Mouse (Mus musculus): ENCODE measurements around the gene Igfbpl1. TPM values are rescaled to one million over a fixed set of nuclear protein-coding genes. Genes with fewer than 3 reads are reported as not detected.

Igfbpl1 gene
- polyA plus RNA-seq, 1 experiment from 2014 or later: 36.3 TPM

DNA sequence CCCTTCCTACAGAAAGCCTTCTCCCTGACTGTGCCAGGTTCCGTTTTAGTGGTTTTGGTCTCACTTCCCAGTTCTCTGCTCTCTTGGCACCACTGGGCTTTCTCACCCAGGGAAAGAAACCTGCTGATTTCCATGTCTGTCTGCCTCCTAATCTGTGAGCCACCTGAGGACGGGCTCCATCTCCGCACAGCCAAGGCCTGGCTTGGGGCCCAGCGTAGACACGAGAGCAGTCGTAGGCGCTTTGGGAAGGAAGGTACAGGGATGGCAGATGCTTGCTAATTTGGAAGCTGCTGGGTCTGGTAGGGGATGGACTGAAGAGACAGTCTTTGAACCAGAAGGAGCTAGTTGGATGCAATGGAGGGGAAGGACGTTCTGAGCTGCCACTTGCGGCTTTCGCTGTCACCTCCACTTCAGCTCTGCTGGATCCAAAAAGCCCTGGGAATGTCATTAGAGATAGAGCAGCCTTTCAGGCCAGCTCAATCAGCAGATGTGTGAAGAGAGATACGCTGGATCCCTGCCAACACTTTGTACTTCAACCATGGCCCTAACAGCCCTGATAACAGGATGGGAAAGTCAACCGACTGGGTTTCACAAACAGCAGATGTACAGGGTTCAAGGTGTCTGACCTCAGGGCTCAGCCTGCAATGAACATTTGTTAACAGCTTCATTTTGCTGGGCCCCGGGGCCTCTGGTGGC is 37.3 kb downstream of the Igfbpl1 start:
- Histone ChIP-seq H3K27me3 (no peaks in the 10 kb centered on the region), H3K36me3 (no peaks in the 10 kb centered on the region), H3K4me1 (replicated peaks) (peaks cover 17% of the 10 kb centered on the region; the same call in 1 of the 2 replicates), H3K9ac (no peak overlapping the region), H3K27ac (replicated peaks) (peak overlapping the region; percentile 28; the same call in 1 of the 2 replicates), H3K4me2 (no peak overlapping the region), H3K9me3 (no peaks in the 10 kb centered on the region), H3K4me3 (no peak overlapping the region)
- WGBS: 50% methylated on average over 13 of the region's 13 CpGs
- ATAC-seq (ENCODE audit: low FRiP score, low read depth): no peak

DNA sequence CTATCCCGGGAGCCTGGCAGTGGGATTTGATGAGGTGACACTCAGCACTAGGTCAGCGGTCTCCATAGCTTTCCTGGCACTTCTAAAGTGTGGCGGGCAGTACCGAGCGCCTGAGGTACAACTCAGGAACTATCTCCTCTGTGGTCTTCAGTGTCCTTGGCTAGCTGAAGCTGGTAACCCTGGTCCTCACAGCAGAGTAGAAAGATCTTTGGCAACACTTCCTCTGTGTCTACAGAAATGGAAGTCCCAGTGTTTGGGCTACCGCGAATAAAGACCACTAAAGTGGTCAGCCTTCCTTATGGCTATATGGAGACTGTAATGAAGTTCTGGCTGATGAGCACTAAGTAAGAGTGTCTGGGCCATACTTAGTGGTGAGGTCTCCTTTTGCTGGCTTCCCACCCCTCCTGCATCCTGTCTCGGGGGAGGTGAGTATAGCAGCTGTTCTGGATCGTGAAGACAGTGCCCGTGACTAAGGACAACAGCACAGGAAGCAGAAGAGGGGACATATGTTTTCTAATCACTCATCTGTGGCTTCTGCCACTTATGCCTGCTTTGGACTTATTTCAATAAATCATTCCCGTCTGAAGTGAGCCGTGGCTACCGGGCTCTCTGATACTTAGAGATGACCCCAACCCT is 38.2 kb downstream of the Igfbpl1 start:
- Histone ChIP-seq H3K27ac (replicated peaks) (no peak overlapping the region), H3K4me1 (replicated peaks) (peaks cover 17% of the 10 kb centered on the region; the same call in 1 of the 2 replicates), H3K9ac (no peak overlapping the region), H3K27me3 (no peaks in the 10 kb centered on the region), H3K4me3 (no peak overlapping the region), H3K36me3 (no peaks in the 10 kb centered on the region), H3K9me3 (no peaks in the 10 kb centered on the region), H3K4me2 (no peak overlapping the region)
- no peak for ATAC-seq (ENCODE audit: low FRiP score, low read depth)
- WGBS: 72% methylated on average over 13 of the region's 13 CpGs

DNA sequence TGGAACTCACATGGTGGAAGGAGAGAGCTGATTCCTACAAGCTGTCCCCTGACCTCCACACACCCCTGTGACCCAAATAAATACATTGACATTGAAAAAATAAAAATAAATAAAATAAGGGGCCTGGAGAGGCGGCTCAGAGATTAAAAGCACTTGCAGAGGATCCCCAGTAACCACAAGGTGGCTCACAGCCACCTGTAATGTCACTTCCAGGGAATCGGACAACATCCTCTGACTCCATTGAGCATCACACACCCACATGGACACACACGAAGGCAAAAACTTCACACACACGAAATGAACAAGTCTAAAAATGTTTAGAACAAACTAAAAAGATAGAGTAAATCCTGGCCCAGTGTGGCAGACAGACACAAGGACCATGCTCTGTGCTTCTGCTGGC is 40.0 kb downstream of the Igfbpl1 start:
- no peak overlapping the region for H3K9ac ChIP-seq
- no peaks in the 10 kb centered on the region for H3K36me3 ChIP-seq
- no peaks in the 10 kb centered on the region for H3K27me3 ChIP-seq
- no peak overlapping the region for H3K4me3 ChIP-seq
- no peak overlapping the region for H3K27ac ChIP-seq (replicated peaks)
- WGBS: 61% methylated on average over 4 of the region's 4 CpGs
- H3K4me1 ChIP-seq (replicated peaks): peaks cover 17% of the 10 kb centered on the region; the same call in 1 of the 2 replicates
- H3K4me2 ChIP-seq: no peak overlapping the region
- no peaks in the 10 kb centered on the region for H3K9me3 ChIP-seq
- ATAC-seq (ENCODE audit: low FRiP score, low read depth): no peak

DNA sequence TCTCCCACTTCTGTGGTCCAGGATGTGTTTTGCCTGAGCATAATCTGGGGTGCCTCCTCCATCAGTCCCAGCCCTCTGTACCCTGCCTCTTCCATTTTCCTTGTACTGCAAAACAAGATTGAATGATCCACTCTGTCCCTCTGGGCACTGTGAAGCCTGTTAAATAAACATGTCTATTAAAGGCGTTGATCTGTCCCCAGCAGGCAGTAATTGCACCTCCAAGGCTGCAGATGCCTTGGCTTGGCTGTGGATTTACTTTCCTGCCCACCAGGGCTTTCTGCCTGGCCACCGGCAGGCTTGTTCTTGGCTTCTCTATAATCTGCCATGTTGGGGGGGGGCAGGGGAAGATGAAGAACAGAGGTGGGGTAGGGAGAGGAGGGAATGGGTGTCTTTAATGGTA is 40.8 kb downstream of the Igfbpl1 start:
- H3K9ac ChIP-seq: no peak overlapping the region
- H3K4me1 ChIP-seq (replicated peaks): peaks cover 17% of the 10 kb centered on the region; the same call in 1 of the 2 replicates
- 10% methylated on average over 2 of the region's 2 CpGs for WGBS
- H3K9me3 ChIP-seq: no peaks in the 10 kb centered on the region
- no peak for ATAC-seq (ENCODE audit: low FRiP score, low read depth)
- H3K27ac ChIP-seq (replicated peaks): no peak overlapping the region
- no peaks in the 10 kb centered on the region for H3K27me3 ChIP-seq
- no peaks in the 10 kb centered on the region for H3K36me3 ChIP-seq
- H3K4me2 ChIP-seq: no peak overlapping the region
- no peak overlapping the region for H3K4me3 ChIP-seq

DNA sequence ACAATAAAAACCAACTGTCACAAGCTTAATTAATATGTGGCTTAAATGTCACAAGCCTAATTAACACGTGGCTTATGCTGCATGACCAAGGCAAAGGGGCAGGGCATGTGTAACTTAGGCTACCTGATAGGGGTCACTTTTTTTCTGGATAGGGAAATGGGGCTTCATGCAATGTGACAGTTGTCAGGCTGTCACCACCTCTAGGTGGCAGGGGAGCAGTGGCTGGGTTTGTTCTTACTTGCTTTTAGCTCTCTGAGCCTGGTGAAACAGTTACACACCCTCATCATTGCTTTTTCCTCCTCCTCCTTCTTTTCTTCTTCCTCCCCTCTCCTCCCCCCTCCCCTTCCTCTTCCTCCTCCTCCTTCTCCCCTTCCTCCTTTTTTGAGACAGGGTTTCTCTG is 43.1 kb downstream of the Igfbpl1 start:
- Histone ChIP-seq H3K4me1 (replicated peaks) (peaks cover 7% of the 10 kb centered on the region; the same call in 1 of the 2 replicates), H3K9me3 (no peaks in the 10 kb centered on the region), H3K36me3 (no peaks in the 10 kb centered on the region), H3K4me2 (no peak overlapping the region), H3K9ac (no peak overlapping the region), H3K27me3 (no peaks in the 10 kb centered on the region), H3K27ac (replicated peaks) (no peak overlapping the region), H3K4me3 (no peak overlapping the region)
- 75% methylated on average over 1 of the region's 1 CpGs for WGBS
- ATAC-seq (ENCODE audit: low FRiP score, low read depth): no peak

DNA sequence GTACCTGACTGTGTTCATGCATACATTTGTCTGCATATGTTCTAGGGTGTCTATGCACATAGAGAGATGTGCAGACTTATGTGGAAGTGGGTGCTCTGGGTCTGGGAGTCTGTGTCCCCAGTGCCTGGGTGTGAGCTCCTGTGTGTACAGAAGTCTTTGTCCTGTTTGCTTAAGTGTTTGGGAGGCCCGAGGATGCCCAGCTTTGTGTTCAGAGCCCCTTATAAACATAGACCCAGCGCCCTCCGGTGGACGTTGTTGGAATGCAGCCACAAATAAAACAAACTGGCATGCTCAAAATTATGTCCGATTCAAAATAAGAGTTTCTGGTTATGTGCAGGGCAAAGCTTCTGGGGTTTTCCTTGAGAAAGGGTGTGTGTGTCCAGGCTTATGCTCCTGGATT is 55.1 kb downstream of the Igfbpl1 start:
- Histone ChIP-seq H3K9ac (0 out of 2 replicates have a peak overlapping the region, but pooled peaks have one; percentile 16), H3K27ac (replicated peaks) (no peak overlapping the region), H3K4me1 (replicated peaks) (peaks cover 42% of the 10 kb centered on the region), H3K27me3 (peaks cover 2% of the 10 kb centered on the region; the same call in 1 of the 2 replicates), H3K4me2 (no peak overlapping the region), H3K36me3 (no peaks in the 10 kb centered on the region), H3K9me3 (no peaks in the 10 kb centered on the region), H3K4me3 (no peak overlapping the region)
- WGBS: 2% methylated on average over 5 of the region's 5 CpGs
- 0 out of 2 replicates have a peak, but pooled peaks have one; percentile 43 for ATAC-seq (ENCODE audit: low FRiP score, low read depth)

- Histone ChIP-seq H3K27me3 (peaks cover 2% of the 10 kb centered on the region; the same call in 1 of the 2 replicates), H3K27ac (replicated peaks) (no peak overlapping the region), H3K4me2 (no peak overlapping the region), H3K4me1 (replicated peaks) (peaks cover 46% of the 10 kb centered on the region), H3K9ac (0 out of 2 replicates have a peak overlapping the region, but pooled peaks have one; percentile 16), H3K36me3 (no peaks in the 10 kb centered on the region), H3K9me3 (no peaks in the 10 kb centered on the region), H3K4me3 (no peak overlapping the region)
- 13% methylated on average over 8 of the region's 8 CpGs for WGBS
- 0 out of 2 replicates have a peak, but pooled peaks have one; percentile 17 for ATAC-seq (ENCODE audit: low FRiP score, low read depth)
Measured at GRCm38 (mm10) chr4:45771173-45771572, 55.5 kb downstream of the Igfbpl1 start.

GRCm38 (mm10) chr4:45770638-45771033 is 56.1 kb downstream of the Igfbpl1 start:
- 16% methylated on average over 4 of the region's 4 CpGs for WGBS
- no peak overlapping the region for H3K27ac ChIP-seq (replicated peaks)
- H3K9me3 ChIP-seq: no peaks in the 10 kb centered on the region
- H3K4me1 ChIP-seq (replicated peaks): peaks cover 52% of the 10 kb centered on the region
- no peak overlapping the region for H3K4me3 ChIP-seq
- no peak overlapping the region for H3K4me2 ChIP-seq
- no peak for ATAC-seq (ENCODE audit: low FRiP score, low read depth)
- H3K27me3 ChIP-seq: peaks cover under 1% of the 10 kb centered on the region; the same call in 1 of the 2 replicates
- H3K36me3 ChIP-seq: no peaks in the 10 kb centered on the region
- H3K9ac ChIP-seq: no peak overlapping the region

- Histone ChIP-seq H3K27ac (replicated peaks) (no peak overlapping the region), H3K4me1 (replicated peaks) (peaks cover 58% of the 10 kb centered on the region), H3K4me2 (no peak overlapping the region), H3K9me3 (no peaks in the 10 kb centered on the region), H3K9ac (no peak overlapping the region), H3K36me3 (no peaks in the 10 kb centered on the region), H3K4me3 (no peak overlapping the region), H3K27me3 (no peaks in the 10 kb centered on the region)
- 15% methylated on average over 10 of the region's 10 CpGs for WGBS
- ATAC-seq (ENCODE audit: low FRiP score, low read depth): no peak
Measured at GRCm38 (mm10) chr4:45769791-45770637, 56.7 kb downstream of the Igfbpl1 start.

GRCm38 (mm10) chr4:45769141-45769540 is 57.6 kb downstream of the Igfbpl1 start:
- Histone ChIP-seq H3K9me3 (no peaks in the 10 kb centered on the region), H3K27me3 (no peaks in the 10 kb centered on the region), H3K9ac (no peak overlapping the region), H3K4me2 (no peak overlapping the region), H3K4me3 (no peak overlapping the region), H3K4me1 (replicated peaks) (peaks cover 67% of the 10 kb centered on the region), H3K27ac (replicated peaks) (no peak overlapping the region), H3K36me3 (no peaks in the 10 kb centered on the region)
- 41% methylated on average over 10 of the region's 10 CpGs for WGBS
- ATAC-seq (ENCODE audit: low FRiP score, low read depth): no peak

DNA sequence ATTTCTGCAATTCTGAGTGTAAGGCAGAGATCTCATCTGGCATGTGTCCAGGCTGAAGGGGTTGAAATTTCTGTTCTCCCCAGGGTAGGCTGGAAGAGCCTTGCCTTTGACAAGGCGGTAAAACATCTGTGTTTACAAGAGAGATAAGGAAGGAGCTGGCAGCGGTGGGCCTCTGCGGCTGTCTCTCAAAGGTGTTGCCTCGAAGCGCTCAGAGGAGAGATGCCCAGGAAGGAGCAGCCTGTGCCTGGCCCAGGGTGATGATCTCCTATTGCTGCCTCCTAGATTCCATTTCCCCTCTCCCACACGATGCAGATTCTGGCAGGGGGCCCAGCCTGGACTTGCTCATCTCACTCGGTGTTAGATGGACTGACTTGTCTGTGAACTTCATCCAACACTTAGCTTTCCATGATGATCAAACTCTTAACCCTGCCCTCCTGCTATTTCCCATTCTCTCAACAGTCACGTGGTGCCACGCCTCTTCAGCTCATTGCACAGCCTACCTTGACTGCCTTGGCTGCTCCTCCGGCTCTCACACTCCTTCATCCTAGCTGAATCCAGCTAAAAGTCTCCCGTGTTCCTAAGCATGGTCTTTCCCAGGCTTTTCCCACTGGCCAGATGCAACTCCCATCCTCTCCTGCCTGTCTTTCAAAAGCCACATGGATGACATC is 58.7 kb downstream of the Igfbpl1 start:
- no peak for ATAC-seq (ENCODE audit: low FRiP score, low read depth)
- Histone ChIP-seq H3K4me3 (no peak overlapping the region), H3K27ac (replicated peaks) (no peak overlapping the region), H3K27me3 (no peaks in the 10 kb centered on the region), H3K9ac (no peak overlapping the region), H3K9me3 (no peaks in the 10 kb centered on the region), H3K4me1 (replicated peaks) (peaks cover 78% of the 10 kb centered on the region), H3K4me2 (no peak overlapping the region), H3K36me3 (no peaks in the 10 kb centered on the region)
- WGBS: 57% methylated on average over 11 of the region's 11 CpGs
